Mouse (Mus musculus): ENCODE results near the gene Psg19. TPM values are rescaled to one million over a fixed set of nuclear protein-coding genes. Genes with fewer than 3 reads are reported as not detected.

The Psg19 gene
- polyA plus RNA-seq, 1 experiment from 2014 or later, result not detected

Other genes starting within 250 kb of the Psg19 start
- not detected in 2 replicates for gene Psg27, start 231.2 kb downstream of the Psg19 start, polyA plus RNA-seq (2015; fragmentation: Nextera tagmentation; extraction: Ambion mirVana)
- not detected in 2 replicates for gene Psg23, start 182.0 kb downstream of the Psg19 start, polyA plus RNA-seq (2015; fragmentation: Nextera tagmentation; extraction: Ambion mirVana)
- not detected in 2 replicates for gene Psg21, start 141.8 kb downstream of the Psg19 start, polyA plus RNA-seq (2015; fragmentation: Nextera tagmentation; extraction: Ambion mirVana)
- not detected in 2 replicates for gene Psg20, start 112.3 kb downstream of the Psg19 start, polyA plus RNA-seq (2015; fragmentation: Nextera tagmentation; extraction: Ambion mirVana)
- not detected in 2 replicates for gene Psg22, start 80.4 kb downstream of the Psg19 start, polyA plus RNA-seq (2015; fragmentation: Nextera tagmentation; extraction: Ambion mirVana)
- gene Psg17, start 23.1 kb upstream of the Psg19 start, polyA plus RNA-seq (2015; fragmentation: Nextera tagmentation; extraction: Ambion mirVana), result not detected in 2 replicates
- 0.17 and 0.59 TPM in 2 replicates for gene Mill2, start 41.4 kb upstream of the Psg19 start, polyA plus RNA-seq (2015; fragmentation: Nextera tagmentation; extraction: Ambion mirVana)
- gene Pglyrp1, start 72.8 kb upstream of the Psg19 start, polyA plus RNA-seq (2015; fragmentation: Nextera tagmentation; extraction: Ambion mirVana), result 12.6 and 12.8 TPM in 2 replicates
- 19.7 and 23.0 TPM in 2 replicates for gene Ccdc61, start 111.9 kb upstream of the Psg19 start, polyA plus RNA-seq (2015; fragmentation: Nextera tagmentation; extraction: Ambion mirVana)
- gene Nova2, start 127.4 kb upstream of the Psg19 start, polyA plus RNA-seq (2015; fragmentation: Nextera tagmentation; extraction: Ambion mirVana), result 9.7 and 10.7 TPM in 2 replicates
- gene Nanos2, start 188.9 kb upstream of the Psg19 start, polyA plus RNA-seq (2015; fragmentation: Nextera tagmentation; extraction: Ambion mirVana), result 0.56 TPM in 2 replicates
- gene Mypop, start 192.7 kb upstream of the Psg19 start, polyA plus RNA-seq (2015; fragmentation: Nextera tagmentation; extraction: Ambion mirVana), result 5.8 and 7.4 TPM in 2 replicates
- gene Irf2bp1, start 205.5 kb upstream of the Psg19 start, polyA plus RNA-seq (2015; fragmentation: Nextera tagmentation; extraction: Ambion mirVana), result 28.4 and 29.9 TPM in 2 replicates
- gene Foxa3, start 225.0 kb upstream of the Psg19 start, polyA plus RNA-seq (2015; fragmentation: Nextera tagmentation; extraction: Ambion mirVana), result 0.13 and 0.14 TPM in 2 replicates
- gene Sympk, start 225.9 kb upstream of the Psg19 start, polyA plus RNA-seq (2015; fragmentation: Nextera tagmentation; extraction: Ambion mirVana), result 30.4 and 32.7 TPM in 2 replicates

All from neural tube, embryonic 13.5 days (tissue).